Mouse (Mus musculus) inflammation-experienced regulatory T-cells, adult 6 months (primary cell): ENCODE data around the gene BC051019. TPM values are rescaled to one million over a fixed set of nuclear protein-coding genes. Genes with fewer than 3 reads are reported as not detected.

ENCODE experiments used
- ATAC-seq: one replicate; pipeline ENCODE4 v1.8.0; 2017
- polyA plus RNA-seq, 3 experiments: library from polyadenylated mRNA; unstranded; fragments of 100-300 nt; shearing (Covaris generic); gene quantifications; one replicate each; pipeline ENCODE4 v1.2.1; 2017

Gene BC051019
- under 1 TPM in 1 of 3 experiments, not detected in 2; 0.27 TPM for polyA plus RNA-seq

DNA sequence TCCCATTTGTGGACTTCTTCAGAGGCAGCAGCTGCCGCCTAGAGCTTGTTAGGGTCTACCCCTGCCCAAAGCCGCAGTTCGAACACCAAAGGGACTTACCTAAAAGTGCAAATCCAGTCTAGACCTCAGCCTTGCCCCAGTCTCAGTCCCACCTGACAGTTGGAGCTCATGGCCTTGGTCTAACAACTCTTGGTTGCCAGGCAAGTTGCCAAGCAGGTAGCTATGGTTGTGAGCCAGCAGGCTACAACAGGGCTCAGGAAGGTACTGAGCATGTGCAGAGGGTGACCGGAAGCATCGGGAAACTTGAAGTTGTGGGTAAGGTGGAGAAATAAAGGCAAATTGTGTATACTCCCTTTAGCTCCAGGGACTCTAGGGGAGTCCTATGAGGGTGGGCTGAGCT, at the start of gene BC051019:
TSS of gene BC051019 (minus strand) at position 154 of the 400 bp plus-strand sequence.
- ATAC-seq: no peak

DNA sequence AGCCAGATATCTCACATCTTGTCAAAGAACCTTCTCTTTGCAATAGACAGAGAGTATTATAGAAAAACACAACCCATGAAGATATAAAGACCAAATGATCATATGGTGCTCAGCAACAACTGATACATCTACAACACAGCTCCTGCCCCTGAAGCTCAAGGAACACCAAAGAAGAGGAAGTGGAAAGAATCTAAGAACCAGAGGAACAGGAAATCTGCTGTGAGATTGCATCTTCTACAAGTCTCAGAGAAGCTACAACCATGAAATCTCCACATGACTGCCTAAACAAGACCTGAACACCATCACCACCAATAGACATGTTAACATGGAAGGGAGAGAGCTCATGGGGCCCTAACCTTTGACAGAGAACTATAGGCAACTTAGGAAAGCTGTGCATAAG, 48.6 kb upstream of the BC051019 start:
- no peak for ATAC-seq

DNA sequence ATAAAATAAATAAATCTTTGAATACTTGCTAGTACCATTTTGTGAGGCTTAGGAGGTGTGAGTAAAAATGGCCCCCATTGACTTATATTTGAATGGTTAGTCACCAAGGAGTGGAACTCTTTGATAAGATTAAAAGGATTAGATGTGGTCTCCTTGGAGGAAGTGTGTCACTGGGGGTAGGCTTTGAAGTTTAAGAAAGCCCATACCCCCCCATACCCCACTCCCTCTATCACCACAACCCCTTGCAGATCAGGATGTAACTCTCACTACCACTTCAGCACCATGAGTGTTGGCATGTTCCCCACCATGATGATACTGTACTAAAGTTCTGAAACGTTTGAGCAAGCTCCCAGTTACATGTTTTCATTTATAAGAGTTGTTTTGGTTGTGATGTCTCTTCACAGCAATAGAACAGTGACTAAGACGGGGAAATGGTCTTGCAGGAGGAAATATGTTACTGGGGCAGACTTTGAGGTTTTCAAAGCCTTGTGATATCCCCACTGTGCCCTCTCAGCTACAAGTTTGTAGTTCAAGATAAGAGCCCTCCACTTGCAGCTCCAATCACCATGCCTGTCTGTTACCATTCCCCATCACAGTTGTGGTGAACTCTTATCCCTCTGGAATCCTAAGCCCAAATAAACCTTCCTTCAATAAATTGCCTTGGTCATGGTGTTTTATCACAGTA, 45.2 kb upstream of the BC051019 start:
- ATAC-seq: no peak

DNA sequence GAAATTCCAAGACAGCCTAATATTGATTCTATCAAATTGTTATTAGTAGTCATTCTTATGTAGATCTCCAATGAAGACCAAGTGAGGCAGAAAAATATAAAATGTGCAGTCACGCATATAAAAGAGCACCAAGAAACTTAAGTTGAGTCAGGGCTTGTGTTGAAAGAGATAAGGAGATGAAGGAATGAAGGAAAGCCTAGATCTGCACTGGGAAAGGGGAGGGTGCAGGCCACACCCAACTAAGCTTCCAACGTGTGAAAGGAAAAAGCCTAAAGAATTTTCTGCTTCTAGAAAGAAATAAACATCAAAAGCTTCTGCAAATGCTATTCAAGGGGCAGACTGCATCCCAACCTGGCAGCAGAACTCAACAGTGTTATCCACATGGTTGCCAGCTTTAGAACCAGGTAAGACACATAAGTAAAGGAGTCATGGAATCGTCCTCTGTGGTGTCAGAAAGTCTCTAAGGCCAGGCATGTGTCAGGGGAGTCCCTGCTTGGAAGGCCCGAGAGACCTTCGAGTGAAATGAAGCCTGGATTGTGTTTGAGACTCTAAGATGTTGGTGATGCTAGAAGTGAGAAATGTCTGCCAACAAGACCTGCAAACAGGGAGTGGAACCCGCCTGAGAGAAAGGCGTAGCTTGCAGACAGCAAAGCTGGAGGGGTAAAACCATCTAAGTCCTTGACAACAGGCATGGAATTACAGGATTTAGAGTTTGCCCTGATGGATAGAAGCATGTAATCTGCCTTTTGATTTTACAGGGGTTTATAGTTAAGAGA, 44.1 kb upstream of the BC051019 start:
- ATAC-seq: no peak

DNA sequence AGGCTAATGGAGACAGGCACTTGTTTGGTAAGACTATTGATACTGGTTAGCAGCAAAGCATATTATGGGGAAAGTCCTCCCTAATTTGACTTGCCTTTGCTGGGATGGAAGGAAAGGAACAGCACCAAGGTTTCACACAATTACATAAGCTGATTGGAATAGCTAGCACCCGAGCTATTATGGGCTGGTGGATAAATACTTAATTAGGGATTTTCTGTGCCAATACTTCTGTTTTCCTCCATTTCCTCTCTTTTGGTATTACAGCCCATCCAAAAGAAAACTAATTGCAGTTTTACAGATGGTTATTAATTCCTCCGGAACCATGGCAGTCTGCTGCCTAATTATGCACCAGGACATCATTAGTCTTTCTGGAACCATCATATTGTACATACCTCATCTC, 40.4 kb upstream of the BC051019 start:
- ATAC-seq: no peak

DNA sequence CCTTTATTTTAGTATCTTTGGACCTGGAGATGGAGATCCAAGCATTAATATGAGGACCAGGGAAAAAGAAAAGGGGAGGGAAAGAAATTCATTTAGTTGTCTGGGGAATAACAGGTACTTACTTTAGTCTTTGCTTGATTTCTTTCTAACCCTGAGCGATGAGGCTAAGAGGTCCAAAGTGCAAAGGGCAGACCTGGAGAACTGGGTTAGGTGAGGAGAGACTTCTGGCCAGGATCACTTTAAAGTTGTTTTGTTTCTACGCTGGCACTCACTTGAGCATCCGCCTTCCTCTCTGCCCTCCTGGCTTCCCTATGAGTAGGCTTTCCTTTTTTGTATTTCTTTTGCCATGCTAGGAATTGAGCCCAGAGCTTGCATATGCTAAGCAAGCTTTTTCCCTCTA, 32.6 kb upstream of the BC051019 start:
- ATAC-seq: no peak

DNA sequence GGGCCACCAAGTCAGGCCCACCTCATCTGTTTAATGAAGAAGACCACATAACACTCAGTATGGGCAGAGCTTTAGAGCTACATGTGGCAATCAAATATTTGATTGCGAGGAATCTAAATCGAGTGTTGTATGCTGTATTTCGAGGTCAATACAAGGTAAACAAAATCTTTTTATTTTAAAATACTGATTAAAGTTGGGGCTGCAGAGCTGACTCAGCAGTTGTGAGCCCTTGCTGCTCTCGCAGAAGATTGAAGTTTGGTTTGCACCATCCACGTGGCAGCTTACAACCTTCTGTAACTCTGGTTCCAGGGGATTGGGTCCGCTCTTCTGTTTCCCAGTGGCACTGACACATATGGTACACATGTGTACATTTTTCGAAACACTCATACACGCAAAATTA, 30.4 kb upstream of the BC051019 start:
- no peak for ATAC-seq

DNA sequence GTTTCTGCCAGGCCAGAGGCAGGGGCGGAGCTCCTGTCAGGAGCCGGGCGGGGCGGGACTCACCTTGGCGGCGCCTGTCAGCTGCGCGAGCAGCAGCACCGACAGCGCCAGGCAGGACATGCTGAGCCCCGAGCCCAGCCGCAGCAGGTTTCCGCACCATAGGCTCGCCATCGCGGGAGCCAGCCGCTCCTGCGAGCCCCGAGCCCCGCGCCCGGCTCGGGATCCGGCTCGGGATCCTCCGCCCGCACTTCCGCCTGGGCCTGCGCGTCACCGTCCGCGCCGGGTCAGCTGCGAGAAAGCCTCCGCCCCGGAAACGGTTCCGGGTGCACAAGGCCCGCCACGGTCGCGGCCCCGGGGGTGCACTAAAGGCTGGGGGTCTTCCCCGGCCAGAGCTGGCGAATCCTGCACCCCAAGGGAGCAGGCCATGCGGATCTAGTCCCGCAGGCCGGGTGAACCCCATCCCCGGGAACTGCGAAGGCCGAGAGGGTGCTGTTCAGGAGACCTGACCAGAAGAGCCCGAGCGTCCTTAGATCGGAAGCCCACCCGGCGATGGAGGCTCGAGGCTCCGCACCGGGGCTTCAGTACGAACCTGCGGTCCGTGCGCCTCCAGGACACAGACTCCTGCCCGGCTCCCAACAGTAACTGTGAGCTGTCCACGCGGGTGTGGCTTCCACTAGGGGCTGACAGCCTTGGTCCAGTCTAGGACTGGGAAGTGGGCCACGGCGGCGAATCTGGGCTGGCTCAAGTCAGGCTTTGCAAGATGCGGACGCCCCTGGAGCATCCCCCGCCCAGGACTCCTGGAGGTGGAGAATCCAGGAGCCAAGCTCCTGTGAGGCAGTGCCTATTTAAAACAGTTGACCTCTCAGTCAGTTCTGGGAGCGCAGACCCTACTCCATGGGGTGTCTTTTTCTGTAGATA, 28.6 kb upstream of the BC051019 start, which contains the start of gene Tmem9b:
TSS of gene Tmem9b (minus strand) at position 868 of the 918 bp plus-strand sequence.
- ATAC-seq: peak; percentile 91

DNA sequence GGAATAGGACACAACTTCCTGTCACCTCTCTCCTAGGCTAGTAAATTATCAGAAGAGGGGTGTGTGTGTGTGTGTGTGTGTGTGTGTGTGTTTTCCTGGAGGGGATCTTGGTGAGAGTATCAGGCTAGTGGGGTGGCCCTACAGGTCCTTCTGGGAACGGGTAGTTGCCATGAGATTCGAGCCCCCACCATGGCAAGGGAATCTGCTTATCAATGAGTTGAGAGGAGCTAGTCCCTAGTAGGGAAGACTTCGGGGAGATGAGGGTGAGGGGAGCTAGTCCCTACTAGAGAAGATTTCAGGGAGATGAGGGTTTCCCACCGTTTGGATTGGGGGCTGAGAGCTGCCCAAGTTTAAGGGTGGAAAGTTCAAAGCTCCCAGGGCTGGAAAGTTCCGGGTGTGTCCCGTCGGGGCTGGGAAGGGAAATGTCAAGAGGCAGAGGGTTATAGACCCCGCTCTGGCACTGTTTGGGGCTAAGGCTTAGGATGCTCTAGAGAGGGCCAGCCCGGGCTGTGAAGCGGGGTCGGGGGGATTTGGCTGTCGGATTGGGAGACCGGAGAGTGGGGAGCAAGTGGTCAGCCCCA, 27.9 kb upstream of the BC051019 start:
- ATAC-seq: peak; percentile 29

DNA sequence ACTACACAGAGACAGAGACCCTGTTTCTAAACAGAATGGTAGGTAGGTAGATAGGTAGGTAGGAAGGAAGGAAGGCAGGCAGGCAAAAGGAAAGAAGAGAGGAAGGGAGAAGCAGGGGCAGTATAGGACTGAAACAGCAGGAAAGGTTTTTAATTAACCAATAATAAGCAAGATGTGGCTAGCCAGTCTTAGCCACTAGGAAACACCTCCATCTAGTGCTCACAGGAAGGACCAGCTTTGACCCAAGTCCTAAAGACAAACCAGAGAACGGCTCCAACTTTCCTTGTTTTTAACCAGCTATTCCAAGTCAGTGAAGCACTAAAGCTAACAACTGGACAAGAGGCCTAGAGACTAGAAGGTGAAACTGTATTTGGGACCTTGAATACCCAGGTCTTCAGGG, 24.1 kb upstream of the BC051019 start:
- no peak for ATAC-seq

DNA sequence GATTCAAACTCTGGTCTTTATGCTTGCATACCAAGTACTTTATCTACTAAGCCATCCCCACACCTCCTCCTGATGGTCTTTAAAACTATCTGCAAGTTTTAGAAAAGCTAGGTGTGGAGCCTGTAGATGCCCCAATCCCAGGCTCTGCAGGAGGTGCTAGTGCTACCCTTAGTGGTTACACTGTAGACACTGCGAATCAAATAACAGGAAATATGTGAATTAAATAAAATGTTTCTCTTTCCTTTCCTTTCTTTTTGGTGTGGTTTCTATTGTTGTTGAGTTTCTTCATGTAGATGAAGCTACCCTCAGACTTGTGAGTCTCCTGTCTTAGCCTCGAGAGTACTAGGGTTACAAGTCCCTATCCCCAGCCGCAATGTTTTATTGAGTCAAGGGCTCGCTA, 18.1 kb upstream of the BC051019 start:
- ATAC-seq: peak; percentile 76

DNA sequence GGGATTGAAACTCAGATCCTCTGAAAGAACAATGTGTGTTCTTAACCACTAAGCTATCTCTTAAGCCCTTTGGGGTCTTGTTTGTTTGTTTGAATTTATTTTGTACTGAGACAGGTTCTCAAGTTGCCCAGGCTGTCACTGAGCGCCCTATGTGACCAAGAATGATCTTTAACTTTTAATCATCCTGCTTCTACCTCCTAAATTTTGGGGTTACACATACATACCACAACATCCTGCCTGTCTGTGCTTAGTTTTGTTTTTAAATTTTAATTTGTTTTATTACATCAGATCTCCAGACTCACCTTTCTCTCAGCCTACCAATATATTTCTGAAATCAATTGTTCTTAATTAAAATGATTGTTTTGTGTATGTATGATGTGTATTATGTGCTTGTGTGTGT, 17.4 kb upstream of the BC051019 start:
- peak; percentile 68 for ATAC-seq

DNA sequence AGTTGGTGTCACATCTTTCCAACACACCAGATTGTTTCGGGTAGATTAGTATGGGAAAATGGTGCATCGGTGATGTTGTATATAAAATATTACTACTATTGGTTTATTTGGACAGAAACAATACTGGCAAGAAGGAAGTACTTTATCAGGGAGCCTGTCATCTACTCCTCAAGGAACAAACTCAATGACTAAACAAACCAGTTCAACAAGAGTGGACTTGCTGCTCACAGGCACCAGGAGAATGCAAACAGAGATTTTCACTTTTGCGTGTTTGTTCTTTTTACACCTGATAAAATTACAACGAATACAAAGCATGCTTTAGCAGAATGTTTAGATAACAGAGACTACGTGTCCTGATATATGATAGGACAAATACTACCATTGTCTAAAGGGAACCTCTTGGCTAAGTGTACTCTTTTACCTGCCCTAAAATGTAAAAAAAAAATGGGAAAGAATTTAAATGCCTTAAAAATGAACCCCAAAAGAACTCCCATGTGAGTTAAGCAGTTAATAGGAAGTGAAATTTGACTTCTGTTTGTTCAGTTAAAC, 16.2 kb upstream of the BC051019 start:
- no peak for ATAC-seq

DNA sequence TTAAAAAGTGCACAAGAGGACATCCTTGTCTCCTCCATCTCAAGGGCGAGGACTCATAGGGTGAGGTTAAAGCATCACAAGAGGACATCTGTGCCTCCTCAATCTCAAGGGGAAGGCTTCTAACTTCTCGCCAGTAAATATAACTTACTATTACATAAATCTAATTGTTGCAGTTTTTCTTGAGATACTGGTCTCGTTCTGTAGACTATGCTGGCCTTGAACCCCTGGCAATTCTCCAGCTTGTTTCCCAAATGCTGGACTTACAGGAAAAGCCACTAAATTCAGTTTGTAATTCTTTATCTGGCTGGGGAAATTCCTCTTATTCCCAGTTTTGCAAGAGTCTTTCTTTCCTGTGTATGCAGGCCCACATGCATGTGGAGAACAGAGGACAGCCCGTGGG, 11.2 kb upstream of the BC051019 start:
- no peak for ATAC-seq

DNA sequence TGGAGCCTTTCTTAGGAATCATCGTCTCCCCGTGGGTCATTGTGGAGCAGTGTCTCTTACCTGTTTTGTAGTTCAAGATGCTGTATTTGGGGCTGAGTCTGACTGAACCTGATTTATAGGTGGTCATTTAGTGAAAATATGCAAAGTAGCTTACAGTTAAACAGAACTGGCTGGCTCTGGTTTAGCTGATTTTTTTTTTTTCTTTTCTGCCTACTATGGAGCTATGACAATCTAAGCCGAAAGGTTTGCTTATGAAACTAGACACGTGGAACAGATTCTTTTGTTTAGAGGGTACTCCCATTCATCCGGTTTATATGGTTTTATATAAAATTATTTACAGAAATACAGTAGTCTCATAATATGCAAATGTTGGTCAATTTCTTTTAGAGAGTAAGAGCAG, 8.0 kb upstream of the BC051019 start, which contains the start of gene Ascl3:
TSS of gene Ascl3 (minus strand) at position 101 of the 400 bp plus-strand sequence.
- no peak for ATAC-seq

DNA sequence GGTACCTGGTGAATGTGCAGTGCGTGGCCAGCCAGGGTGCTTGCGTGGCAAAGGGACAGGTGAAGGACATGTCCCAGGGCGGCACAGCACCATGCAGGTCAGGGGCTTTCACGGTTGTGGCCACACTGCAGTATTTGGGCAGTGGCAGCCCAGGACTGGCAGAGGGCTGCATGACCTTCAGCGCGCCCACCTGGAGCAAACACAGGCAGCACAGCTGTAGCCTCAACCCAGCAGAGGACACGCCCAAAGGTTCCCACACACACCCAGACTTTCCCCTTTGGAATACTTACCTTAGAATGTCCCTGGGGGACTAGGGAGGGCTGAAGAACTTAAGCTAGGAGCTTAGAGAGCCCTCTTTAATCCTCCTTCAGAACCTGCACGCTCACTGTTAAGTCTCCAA, 536 bp downstream of the BC051019 start:
- no peak for ATAC-seq

DNA sequence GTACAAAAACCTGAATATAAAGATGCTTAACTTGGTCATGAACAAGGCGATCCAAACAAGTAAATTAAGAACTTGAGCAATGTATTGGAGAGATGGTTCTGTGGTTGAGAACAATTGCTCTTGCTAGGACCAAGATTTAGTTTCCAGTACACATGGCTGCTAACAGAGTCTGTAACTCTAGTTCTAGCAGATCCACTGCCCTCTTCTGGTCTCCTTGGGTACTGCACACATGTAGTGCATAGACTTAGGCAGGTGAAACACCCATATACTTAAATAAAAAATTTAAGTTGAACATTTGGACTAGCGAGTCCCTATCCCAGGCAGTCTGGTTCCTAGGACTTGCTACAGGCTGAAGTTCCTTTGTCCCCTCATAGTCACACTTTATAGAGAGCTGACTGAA, 1.0 kb downstream of the BC051019 start:
- ATAC-seq: no peak

DNA sequence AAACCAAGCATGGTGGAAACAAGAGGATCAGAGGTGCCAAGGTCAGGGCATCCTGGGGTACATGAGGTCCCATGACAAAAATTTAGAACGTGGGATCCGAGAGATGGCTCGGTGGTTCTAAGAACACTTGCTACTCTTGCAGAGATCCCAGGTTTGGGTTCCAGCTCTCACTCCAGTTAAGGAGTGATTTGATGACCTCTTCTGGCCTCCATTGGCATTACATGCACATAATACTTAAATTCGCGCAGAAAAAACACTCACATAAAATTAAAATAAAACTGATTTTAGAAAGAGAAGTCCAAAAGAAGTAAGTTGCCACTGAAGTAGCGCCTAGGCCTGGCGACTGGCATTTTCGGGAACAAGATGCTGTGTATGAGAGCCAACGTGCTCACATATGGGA, 4.4 kb downstream of the BC051019 start:
- no peak for ATAC-seq

DNA sequence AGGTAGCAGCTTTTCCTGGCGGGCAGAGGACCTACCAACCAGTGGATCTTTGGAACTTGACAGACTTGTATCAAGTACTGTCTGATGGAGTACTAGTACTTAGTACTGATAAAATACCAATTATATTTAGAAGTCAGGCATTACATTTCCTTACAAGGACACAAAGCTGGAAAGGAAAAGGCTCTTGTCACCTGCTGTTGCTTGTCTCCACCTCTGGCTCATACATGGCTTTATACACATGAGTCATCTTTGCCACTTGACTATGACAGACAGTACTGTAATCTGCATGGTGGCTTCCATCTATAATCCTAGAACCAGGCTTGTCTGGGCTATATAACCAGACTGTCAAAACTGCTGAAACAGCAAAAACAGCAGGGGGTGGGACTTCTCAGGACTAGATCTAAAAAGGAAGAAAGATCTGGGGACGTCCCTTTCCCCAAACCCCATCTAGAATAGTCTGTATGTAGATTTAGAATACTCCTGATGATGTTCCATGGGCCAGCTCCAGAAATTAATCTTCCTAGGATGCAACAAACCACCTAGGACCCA, 10.1 kb downstream of the BC051019 start:
- no peak for ATAC-seq

DNA sequence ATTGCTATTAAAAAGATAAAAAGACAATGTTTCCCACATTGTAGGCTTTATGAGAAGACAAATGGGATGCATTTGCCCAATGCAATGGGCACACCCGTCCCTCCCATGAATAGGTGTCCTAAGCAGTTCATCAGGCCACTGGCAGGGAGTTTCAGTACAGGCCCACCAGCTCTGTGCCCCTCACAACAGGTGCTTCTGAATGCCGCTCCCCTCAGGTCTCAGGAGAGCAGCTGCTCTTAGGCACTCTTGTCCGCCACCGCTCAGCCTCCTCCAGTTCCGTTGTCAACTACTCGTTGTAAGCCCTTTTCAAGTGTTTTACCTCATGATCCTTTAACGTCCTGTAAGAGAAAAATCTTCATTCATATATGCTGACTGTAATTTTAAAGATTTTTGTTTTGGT, 11.5 kb downstream of the BC051019 start:
- no peak for ATAC-seq

DNA sequence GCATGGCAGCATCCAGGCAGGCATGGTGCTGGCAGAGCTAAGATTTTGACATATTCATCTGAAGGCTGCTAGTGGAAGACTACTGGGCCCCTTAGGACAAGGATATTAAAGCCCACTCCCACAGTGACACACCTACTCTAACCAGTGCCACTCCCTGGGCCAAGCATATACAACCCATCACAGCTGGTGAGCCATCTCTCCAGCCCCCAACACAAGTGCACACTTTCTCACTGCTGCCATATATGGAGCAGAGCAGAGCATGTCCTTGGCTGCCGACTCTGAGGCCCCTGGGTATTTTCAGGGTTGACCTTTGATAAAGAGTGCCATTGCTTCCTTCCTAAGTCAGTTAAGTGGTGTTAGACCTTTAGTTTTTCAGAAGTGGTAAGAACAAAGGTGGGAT, 13.6 kb downstream of the BC051019 start:
- ATAC-seq: no peak

DNA sequence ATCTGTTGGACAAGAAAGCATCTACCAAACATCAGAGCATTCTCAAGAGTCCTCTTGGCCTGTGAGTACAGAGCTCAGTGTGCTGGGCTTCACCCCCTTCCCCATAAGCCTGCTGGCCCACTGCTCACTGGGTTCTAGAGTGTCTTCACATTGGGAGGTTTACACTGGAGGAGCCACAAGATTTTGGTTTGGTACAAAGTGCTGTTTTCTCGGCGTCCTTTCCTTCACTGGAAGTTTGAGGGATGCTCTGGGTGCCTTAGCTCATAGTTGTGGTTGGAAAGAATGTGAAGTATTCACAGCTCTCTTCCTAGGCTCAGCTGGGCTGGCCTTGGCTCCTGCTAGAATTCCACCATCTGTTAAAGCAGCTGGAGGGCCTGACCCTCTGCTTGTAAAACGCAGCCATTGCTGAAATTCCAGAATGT, 14.7 kb downstream of the BC051019 start:
- ATAC-seq: no peak
